Mouse (Mus musculus) spleen, adult 2 months (tissue): ENCODE measurements around the gene Afg1l. TPM values are rescaled to one million over a fixed set of nuclear protein-coding genes. Genes with fewer than 3 reads are reported as not detected.

Experiments
- DNase-seq, 2 experiments: peaks; one replicate each; pipeline versions ENCODE4 v3.0.0 to v3.0.0-alpha.2; 2012 to 2021; ENCODE audit warnings: low spot score in 2 of 2, low read depth in 1 of 2
- H3K27ac ChIP-seq: fragments of 200-500 bp; 2 replicates; pipeline ENCODE4 v1.5.1; 2012; ENCODE audit warnings: low read length, inconsistent platforms; ENCODE audit not compliant: insufficient read depth
- H3K27me3 ChIP-seq: fragments of 200-500 bp; 2 replicates; pipeline ENCODE4 v1.6.1; 2012; ENCODE audit warnings: mild to moderate bottlenecking, moderate library complexity, low read length, inconsistent platforms; ENCODE audit not compliant: control insufficient read depth, insufficient read depth
- H3K36me3 ChIP-seq: fragments of 200-500 bp; 2 replicates; pipeline ENCODE4 v1.6.1; 2012; ENCODE audit warnings: mild to moderate bottlenecking, low read length, inconsistent platforms; ENCODE audit not compliant: control insufficient read depth, insufficient read depth
- H3K4me1 ChIP-seq: fragments of 200-500 bp; 2 replicates; pipeline ENCODE4 v1.6.1; 2011; ENCODE audit warnings: inconsistent platforms; ENCODE audit not compliant: control insufficient read depth, insufficient read depth, insufficient read length
- H3K4me3 ChIP-seq: fragments of 200-500 bp; 2 replicates; pipeline ENCODE4 v1.5.1; 2011; ENCODE audit warnings: mild to moderate bottlenecking, inconsistent platforms; ENCODE audit not compliant: insufficient read depth, insufficient read length; ENCODE audit errors: extremely low read depth
- CTCF ChIP-seq: fragments of 200-500 bp; IDR thresholded peaks from 2 replicates; pipeline ENCODE4 v1.5.1; 2011; ENCODE audit warnings: mild to moderate bottlenecking, inconsistent platforms; ENCODE audit not compliant: insufficient read depth, insufficient read length, insufficient replicate concordance; ENCODE audit errors: extremely low read depth
- POLR2A ChIP-seq: fragments of 200-500 bp; IDR thresholded peaks from 2 replicates; pipeline ENCODE4 v1.6.1; 2011; ENCODE audit warnings: low read depth, low read length, inconsistent platforms
- WGBS: fragments of 180-500 bp; shearing (Covaris S2); methylation state at CpG from one replicate; pipeline ENCODE4 v1.1.7; 2018; 5-methylcytosine and 5-hydroxymethylcytosine counted together
- polyA plus RNA-seq: library from polyadenylated mRNA; depleted of rRNA; stranded (reverse); fragments of >200 nt; gene quantifications from 2 replicates; pipeline ENCODE4 v1.2.3, GENCODE M21; 2012

Afg1l gene
- polyA plus RNA-seq, 1 experiment, result 2.1 TPM

DNA sequence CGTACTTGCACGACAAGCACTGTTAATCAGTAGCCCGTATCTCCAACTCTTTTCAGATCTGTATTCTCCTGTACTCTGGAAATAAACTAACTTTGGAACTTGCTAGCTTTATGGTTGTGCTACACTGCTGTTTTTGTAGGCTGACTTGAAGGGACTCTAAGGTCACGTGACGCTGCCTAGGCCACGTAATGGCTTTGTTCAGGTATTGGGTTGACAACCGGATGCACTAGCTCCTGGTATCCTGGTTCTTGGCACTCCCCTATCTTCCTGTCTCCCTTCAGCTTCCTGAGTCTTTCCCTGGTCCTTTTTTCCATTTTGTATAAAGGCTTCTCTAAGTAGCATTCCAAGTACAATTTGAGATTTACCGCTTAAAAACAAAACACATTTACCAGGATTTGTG is 22.2 kb upstream of the Afg1l start:
- WGBS, result 93% methylated on average over 8 of the region's 8 CpGs
- DNase-seq, result no peak
- H3K27ac ChIP-seq, result no peak overlapping the region
- no peaks in the 10 kb centered on the region for H3K36me3 ChIP-seq
- H3K4me1 ChIP-seq, result 0 out of 2 replicates have a peak, but pooled peaks cover 3% of the 10 kb centered on the region
- TF ChIP-seq CTCF (no peak), POLR2A (no peak)
- H3K27me3 ChIP-seq, result no peaks in the 10 kb centered on the region
- no peak overlapping the region for H3K4me3 ChIP-seq

GRCm38 (mm10) chr10:42493000-42493399 is 14.6 kb upstream of the Afg1l start:
- Histone ChIP-seq H3K27me3 (no peaks in the 10 kb centered on the region), H3K36me3 (no peaks in the 10 kb centered on the region), H3K4me3 (no peak overlapping the region), H3K4me1 (no peaks in the 10 kb centered on the region), H3K27ac (no peak overlapping the region)
- 82% methylated on average over 4 of the region's 4 CpGs for WGBS
- TF ChIP-seq POLR2A, result no peak
- no peak for TF ChIP-seq CTCF
- no peak for DNase-seq

- no peaks in the 10 kb centered on the region for H3K4me1 ChIP-seq
- no peaks in the 10 kb centered on the region for H3K36me3 ChIP-seq
- no peaks in the 10 kb centered on the region for H3K27me3 ChIP-seq
- no peak overlapping the region for H3K27ac ChIP-seq
- DNase-seq, result no peak
- 91% methylated on average over 10 of the region's 10 CpGs for WGBS
- no peak for TF ChIP-seq CTCF
- TF ChIP-seq POLR2A, result no peak
- H3K4me3 ChIP-seq, result no peak overlapping the region
Observed at GRCm38 (mm10) chr10:42492027-42492771, 13.8 kb upstream of the Afg1l start.

- TF ChIP-seq CTCF (no peak), POLR2A (no peak)
- no peaks in the 10 kb centered on the region for H3K4me1 ChIP-seq
Observed at GRCm38 (mm10) chr10:42491158-42491557, 12.8 kb upstream of the Afg1l start.

DNA sequence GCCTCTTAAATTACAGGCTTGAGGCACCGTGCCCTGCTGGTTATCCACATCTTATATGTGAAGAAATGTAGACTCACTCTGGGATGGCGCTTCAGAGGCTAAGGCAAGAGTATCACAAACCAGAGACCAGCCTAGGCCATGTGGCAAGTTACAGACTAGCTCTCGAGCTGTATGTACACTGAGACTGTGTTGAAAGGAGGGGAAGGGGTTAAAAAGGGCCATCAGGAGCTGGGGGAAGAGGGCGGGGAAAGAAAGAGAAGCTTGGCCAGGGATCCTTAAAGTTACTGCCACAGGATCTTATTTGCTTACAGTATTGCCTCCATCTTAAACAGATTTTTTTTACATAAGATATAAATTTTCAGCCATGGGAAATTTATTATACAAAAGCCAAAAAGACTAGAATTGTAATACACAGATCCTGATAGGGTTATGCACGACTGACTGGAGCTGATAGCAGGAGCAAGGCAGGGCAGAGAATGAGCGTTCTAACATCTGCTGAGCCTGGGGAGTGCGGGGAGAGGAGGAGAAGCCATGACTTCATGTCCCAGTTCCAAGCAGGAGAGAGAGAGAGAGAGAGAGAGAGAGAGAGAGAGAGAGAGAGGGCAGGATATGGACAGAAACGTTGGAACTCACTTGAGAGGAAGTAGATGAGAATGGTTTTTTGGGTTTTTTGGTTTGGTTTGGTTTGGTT is 10.4 kb upstream of the Afg1l start:
- WGBS, result 74% methylated on average over 8 of the region's 8 CpGs
- H3K36me3 ChIP-seq, result no peaks in the 10 kb centered on the region
- H3K27ac ChIP-seq, result no peak overlapping the region
- no peak overlapping the region for H3K4me3 ChIP-seq
- H3K27me3 ChIP-seq, result no peaks in the 10 kb centered on the region
- no peak for TF ChIP-seq CTCF
- no peak for TF ChIP-seq POLR2A
- H3K4me1 ChIP-seq, result no peaks in the 10 kb centered on the region
- DNase-seq, result no peak

More at GRCm38 (mm10) chr10:42491158-42491557, 12.8 kb upstream of the Afg1l start:
- no peak for DNase-seq
- Histone ChIP-seq H3K27ac (no peak overlapping the region), H3K4me3 (no peak overlapping the region), H3K36me3 (no peaks in the 10 kb centered on the region), H3K27me3 (no peaks in the 10 kb centered on the region)
- 45% methylated on average over 1 of the region's 1 CpGs for WGBS

GRCm38 (mm10) chr10:42480719-42481118 is 2.4 kb upstream of the Afg1l start:
- Histone ChIP-seq H3K27me3 (no peaks in the 10 kb centered on the region), H3K4me1 (peaks cover 5% of the 10 kb centered on the region; the same call in 1 of the 2 replicates), H3K27ac (no peak overlapping the region), H3K4me3 (no peak overlapping the region), H3K36me3 (no peaks in the 10 kb centered on the region)
- TF ChIP-seq POLR2A (no peak), CTCF (no peak)
- 81% methylated on average over 4 of the region's 4 CpGs for WGBS
- no peak for DNase-seq
